Mouse (Mus musculus): ENCODE results near the gene Arrdc5. TPM values are rescaled to one million over a fixed set of nuclear protein-coding genes. Genes with fewer than 3 reads are reported as not detected.

The Arrdc5 gene
- polyA plus RNA-seq (2015; fragmentation: Nextera tagmentation; extraction: Ambion mirVana) = not detected in 2 replicates

DNA sequence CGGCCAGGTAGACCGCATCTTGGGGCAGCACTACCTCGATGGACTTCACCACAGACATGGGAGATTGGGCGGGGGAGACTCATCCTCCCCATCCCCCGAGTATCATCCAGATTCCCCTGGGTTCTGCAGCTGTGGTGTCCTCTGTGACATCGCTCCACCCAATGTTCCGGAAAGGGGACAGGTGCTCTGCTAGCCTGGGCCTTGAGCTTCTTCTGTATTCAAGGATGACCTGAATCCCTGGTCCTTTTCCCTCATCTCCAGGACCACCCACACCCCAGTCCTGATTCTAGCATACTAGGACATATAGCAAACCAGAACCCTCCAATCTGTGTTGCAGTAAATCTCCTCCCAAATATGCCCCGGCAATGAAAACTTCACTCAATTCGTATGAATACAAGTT lies at the start of gene Arrdc5:
Gene Arrdc5, minus strand, starts transcription at position 101 of the 400 bp plus-strand sequence.
- ATAC-seq (no peak), DNase-seq (ENCODE audit: low spot score) (no peak)
- H3K4me3 ChIP-seq (ENCODE audit: low read depth, low read length) = no peak within 1 kb of the TSS
- TF ChIP-seq CTCF (IDR thresholded peaks at IDR 0.05) (no peak), EP300 (IDR thresholded peaks at IDR 0.05) (no peak)
- 92% methylated on average over 9 of the region's 9 CpGs for WGBS
- H3K27ac ChIP-seq (ENCODE audit: low read length) = no peak within 1 kb of the TSS
- peaks cover 11% of the 10 kb centered on the region for H3K4me1 ChIP-seq (ENCODE audit: insufficient read depth, low read depth, low read length)
- H3K4me2 ChIP-seq (replicated peaks; ENCODE audit: low read depth, low read length) = no peak within 1 kb of the TSS
- H3K9ac ChIP-seq (replicated peaks; ENCODE audit: low read depth) = no peak within 1 kb of the TSS
- no peaks in the 10 kb centered on the region for H3K36me3 ChIP-seq (ENCODE audit: insufficient read depth, low read length)
- no peaks in the 10 kb centered on the region for H3K27me3 ChIP-seq (replicated peaks; ENCODE audit: insufficient read depth, low read length)
- H3K9me3 ChIP-seq (ENCODE audit: low read length) = no peaks in the 10 kb centered on the region

- ATAC-seq (no peak), DNase-seq (ENCODE audit: low spot score) (no peak)
- Histone ChIP-seq H3K4me2 (replicated peaks; ENCODE audit: low read depth, low read length) (no peak overlapping the region), H3K4me1 (ENCODE audit: insufficient read depth, low read depth, low read length) (no peaks in the 10 kb centered on the region), H3K27me3 (replicated peaks; ENCODE audit: insufficient read depth, low read length) (no peaks in the 10 kb centered on the region), H3K36me3 (ENCODE audit: insufficient read depth, low read length) (peaks cover 6% of the 10 kb centered on the region; the same call in 1 of the 2 replicates), H3K27ac (ENCODE audit: low read length) (no peak overlapping the region), H3K9ac (replicated peaks; ENCODE audit: low read depth) (no peak overlapping the region), H3K4me3 (ENCODE audit: low read depth, low read length) (no peak overlapping the region), H3K9me3 (ENCODE audit: low read length) (no peaks in the 10 kb centered on the region)
- TF ChIP-seq EP300 (IDR thresholded peaks at IDR 0.05) (no peak), CTCF (IDR thresholded peaks at IDR 0.05) (no peak)
Measured at GRCm38 (mm10) chr17:56348586-56348985, 48.5 kb upstream of the Arrdc5 start.

DNA sequence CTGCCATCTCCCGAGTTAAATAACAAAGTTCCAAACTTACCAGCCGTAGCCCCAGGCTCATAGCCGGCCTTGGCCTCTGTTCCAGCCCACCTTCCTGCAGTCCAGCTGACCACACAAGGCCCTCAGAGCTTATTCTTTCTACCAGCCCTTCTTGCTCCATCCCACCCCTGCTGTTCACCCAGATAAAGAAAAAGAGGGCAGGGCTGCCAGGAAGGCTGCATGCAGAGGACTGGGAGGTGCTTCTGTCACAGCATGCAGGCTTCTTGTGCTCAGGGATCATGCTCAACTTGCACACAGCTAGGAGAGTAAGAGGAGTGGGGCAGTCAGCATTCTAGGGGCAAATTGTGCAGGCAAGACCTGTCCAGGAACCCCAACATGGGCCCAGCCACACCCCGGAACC lies 48.0 kb upstream of the Arrdc5 start:
- no peak for ATAC-seq
- no peak overlapping the region for H3K9ac ChIP-seq (replicated peaks; ENCODE audit: low read depth)
- no peak for TF ChIP-seq EP300 (IDR thresholded peaks at IDR 0.05)
- no peak for TF ChIP-seq CTCF (IDR thresholded peaks at IDR 0.05)

DNA sequence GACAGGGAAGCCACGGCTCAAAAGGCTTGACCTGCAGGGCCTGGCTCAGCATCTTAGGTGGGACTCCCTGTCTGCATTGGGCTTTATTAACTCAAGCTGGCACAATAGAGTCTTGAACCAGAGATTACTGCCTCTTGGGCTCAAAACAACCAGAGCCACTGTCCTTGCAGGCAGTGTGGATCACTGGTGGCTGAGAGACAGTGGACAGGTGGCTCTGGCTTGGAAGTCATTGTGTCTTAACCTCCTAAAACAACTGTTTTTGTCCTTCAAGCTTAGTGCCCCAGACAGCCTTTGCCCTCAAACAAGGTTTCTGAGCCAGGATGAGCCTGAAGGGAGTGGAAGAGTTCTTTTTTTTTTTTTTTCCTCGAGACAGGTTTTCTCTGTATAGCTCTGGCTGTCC lies 45.3 kb upstream of the Arrdc5 start:
- TF ChIP-seq EP300 (IDR thresholded peaks at IDR 0.05) = no peak
- TF ChIP-seq CTCF (IDR thresholded peaks at IDR 0.05) = no peak
- WGBS = 64% methylated on average over 2 of the region's 2 CpGs
- H3K36me3 ChIP-seq (ENCODE audit: insufficient read depth, low read length) = no peaks in the 10 kb centered on the region
- no peak overlapping the region for H3K9ac ChIP-seq (replicated peaks; ENCODE audit: low read depth)
- no peaks in the 10 kb centered on the region for H3K27me3 ChIP-seq (replicated peaks; ENCODE audit: insufficient read depth, low read length)
- H3K27ac ChIP-seq (ENCODE audit: low read length) = no peak overlapping the region
- H3K4me3 ChIP-seq (ENCODE audit: low read depth, low read length) = no peak overlapping the region
- H3K4me1 ChIP-seq (ENCODE audit: insufficient read depth, low read depth, low read length) = peaks cover 2% of the 10 kb centered on the region; the same call in 1 of the 2 replicates
- no peak for ATAC-seq
- no peak for DNase-seq (ENCODE audit: low spot score)
- H3K9me3 ChIP-seq (ENCODE audit: low read length) = no peaks in the 10 kb centered on the region
- no peak overlapping the region for H3K4me2 ChIP-seq (replicated peaks; ENCODE audit: low read depth, low read length)

More for the DNA sequence above, 48.0 kb upstream of the Arrdc5 start:
- Histone ChIP-seq H3K27me3 (replicated peaks; ENCODE audit: insufficient read depth, low read length) (no peaks in the 10 kb centered on the region), H3K27ac (ENCODE audit: low read length) (no peak overlapping the region), H3K4me1 (ENCODE audit: insufficient read depth, low read depth, low read length) (no peaks in the 10 kb centered on the region), H3K9me3 (ENCODE audit: low read length) (no peaks in the 10 kb centered on the region), H3K4me2 (replicated peaks; ENCODE audit: low read depth, low read length) (no peak overlapping the region), H3K36me3 (ENCODE audit: insufficient read depth, low read length) (0 out of 2 replicates have a peak, but pooled peaks cover 1% of the 10 kb centered on the region), H3K4me3 (ENCODE audit: low read depth, low read length) (no peak overlapping the region)
- WGBS = 65% methylated on average over 4 of the region's 4 CpGs
- DNase-seq (ENCODE audit: low spot score) = no peak

DNA sequence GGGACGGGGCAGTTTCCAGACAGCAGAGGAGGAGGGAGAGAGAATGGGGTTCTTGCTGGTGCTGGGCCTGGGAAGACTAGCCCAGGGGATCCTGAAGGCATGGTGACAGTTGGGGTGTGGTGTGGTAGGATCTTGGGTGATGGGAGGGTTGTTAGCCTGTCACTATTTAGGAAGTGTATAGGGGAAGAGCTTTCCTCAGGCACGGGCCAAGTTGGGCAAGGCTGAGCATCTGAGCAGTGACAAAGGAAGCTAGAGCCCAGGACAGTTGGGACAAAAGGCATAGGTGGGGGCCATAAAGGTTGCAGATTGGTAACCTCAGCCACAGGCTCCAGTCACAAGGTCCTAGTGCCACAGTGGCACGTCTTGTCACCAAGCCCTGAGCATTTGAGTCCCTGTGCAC lies 43.4 kb upstream of the Arrdc5 start:
- no peaks in the 10 kb centered on the region for H3K36me3 ChIP-seq (ENCODE audit: insufficient read depth, low read length)
- H3K4me1 ChIP-seq (ENCODE audit: insufficient read depth, low read depth, low read length) = peaks cover 4% of the 10 kb centered on the region; the same call in 1 of the 2 replicates
- no peak overlapping the region for H3K27ac ChIP-seq (ENCODE audit: low read length)
- no peak for DNase-seq (ENCODE audit: low spot score)
- H3K4me2 ChIP-seq (replicated peaks; ENCODE audit: low read depth, low read length) = no peak overlapping the region
- no peak for TF ChIP-seq EP300 (IDR thresholded peaks at IDR 0.05)
- TF ChIP-seq CTCF (IDR thresholded peaks at IDR 0.05) = no peak
- H3K27me3 ChIP-seq (replicated peaks; ENCODE audit: insufficient read depth, low read length) = no peaks in the 10 kb centered on the region
- H3K9me3 ChIP-seq (ENCODE audit: low read length) = no peaks in the 10 kb centered on the region
- ATAC-seq = no peak
- H3K9ac ChIP-seq (replicated peaks; ENCODE audit: low read depth) = no peak overlapping the region
- H3K4me3 ChIP-seq (ENCODE audit: low read depth, low read length) = no peak overlapping the region
- WGBS = 69% methylated on average over 3 of the region's 3 CpGs

- H3K9ac ChIP-seq (replicated peaks; ENCODE audit: low read depth) = no peak overlapping the region
- TF ChIP-seq CTCF (IDR thresholded peaks at IDR 0.05) (no peak), EP300 (IDR thresholded peaks at IDR 0.05) (no peak)
- H3K4me3 ChIP-seq (ENCODE audit: low read depth, low read length) = no peak overlapping the region
- no peak for ATAC-seq
- H3K27me3 ChIP-seq (replicated peaks; ENCODE audit: insufficient read depth, low read length) = no peaks in the 10 kb centered on the region
- no peak for DNase-seq (ENCODE audit: low spot score)
- no peaks in the 10 kb centered on the region for H3K9me3 ChIP-seq (ENCODE audit: low read length)
- no peak overlapping the region for H3K4me2 ChIP-seq (replicated peaks; ENCODE audit: low read depth, low read length)
- H3K27ac ChIP-seq (ENCODE audit: low read length) = no peak overlapping the region
- no peaks in the 10 kb centered on the region for H3K36me3 ChIP-seq (ENCODE audit: insufficient read depth, low read length)
- H3K4me1 ChIP-seq (ENCODE audit: insufficient read depth, low read depth, low read length) = peaks cover 4% of the 10 kb centered on the region; the same call in 1 of the 2 replicates
Measured at GRCm38 (mm10) chr17:56340717-56341116, 40.6 kb upstream of the Arrdc5 start.

GRCm38 (mm10) chr17:56338909-56339308 lies 38.8 kb upstream of the Arrdc5 start:
- ATAC-seq (no peak), DNase-seq (ENCODE audit: low spot score) (no peak)
- H3K27me3 ChIP-seq (replicated peaks; ENCODE audit: insufficient read depth, low read length) = no peaks in the 10 kb centered on the region
- no peak overlapping the region for H3K27ac ChIP-seq (ENCODE audit: low read length)
- H3K36me3 ChIP-seq (ENCODE audit: insufficient read depth, low read length) = no peaks in the 10 kb centered on the region
- TF ChIP-seq CTCF (IDR thresholded peaks at IDR 0.05) = peak; percentile 61
- TF ChIP-seq EP300 (IDR thresholded peaks at IDR 0.05) = no peak
- H3K4me2 ChIP-seq (replicated peaks; ENCODE audit: low read depth, low read length) = no peak overlapping the region
- H3K9ac ChIP-seq (replicated peaks; ENCODE audit: low read depth) = no peak overlapping the region
- peaks cover 4% of the 10 kb centered on the region; the same call in 1 of the 2 replicates for H3K4me1 ChIP-seq (ENCODE audit: insufficient read depth, low read depth, low read length)
- no peaks in the 10 kb centered on the region for H3K9me3 ChIP-seq (ENCODE audit: low read length)
- 60% methylated on average over 4 of the region's 4 CpGs for WGBS
- H3K4me3 ChIP-seq (ENCODE audit: low read depth, low read length) = no peak overlapping the region

Data from lung, postnatal 0 days (tissue).